Mouse (Mus musculus) bone marrow macrophage, adult 2 months (primary cell): ENCODE data around the gene Ripk1.

ENCODE experiments used
- CTCF ChIP-seq: IDR thresholded peaks from 2 replicates; pipeline ENCODE4 v1.5.1; 2012; ENCODE audit warnings: low read depth, mild to moderate bottlenecking, low read length, moderate library complexity
- POLR2A ChIP-seq: IDR thresholded peaks from 2 replicates; pipeline ENCODE4 v1.6.1; 2012; ENCODE audit warnings: mild to moderate bottlenecking, low read depth, low read length, borderline replicate concordance

GRCm38 (mm10) chr13:34079801-34080200 is 77.6 kb downstream of the Ripk1 start:
- no peak for TF ChIP-seq POLR2A
- no peak for TF ChIP-seq CTCF
